Mouse (Mus musculus) heart, embryonic 10.5 days (tissue): ENCODE measurements around the gene Olfr775. TPM values are rescaled to one million over a fixed set of nuclear protein-coding genes. Genes with fewer than 3 reads are reported as not detected.

Experiments
- DNase-seq: peaks from one replicate; pipeline ENCODE4 v3.0.0-alpha.2; 2017; ENCODE audit warnings: low spot score
- H3K27ac ChIP-seq: fragments of 300-500 bp; sonication (generic); 2 replicates; pipeline ENCODE4 v1.5.1; 2016; ENCODE audit warnings: mild to moderate bottlenecking
- H3K27me3 ChIP-seq: fragments of 300-500 bp; sonication (generic); 2 replicates; pipeline ENCODE4 v1.6.1; 2016; ENCODE audit warnings: mild to moderate bottlenecking; ENCODE audit not compliant: poor library complexity, insufficient read depth, severe bottlenecking
- H3K36me3 ChIP-seq: fragments of 300-500 bp; sonication (generic); 2 replicates; pipeline ENCODE4 v1.6.1; 2016; ENCODE audit warnings: mild to moderate bottlenecking, moderate library complexity
- H3K4me1 ChIP-seq: fragments of 300-500 bp; sonication (generic); 2 replicates; pipeline ENCODE4 v1.6.1; 2016; ENCODE audit warnings: mild to moderate bottlenecking
- H3K4me3 ChIP-seq: fragments of 300-500 bp; sonication (generic); 2 replicates; pipeline ENCODE4 v1.5.1; 2016; ENCODE audit warnings: mild to moderate bottlenecking, moderate library complexity
- H3K9me3 ChIP-seq: fragments of 300-500 bp; sonication (generic); 2 replicates; pipeline ENCODE4 v1.6.1; 2016; ENCODE audit warnings: mild to moderate bottlenecking, moderate library complexity
- WGBS: fragments of 180-500 bp; shearing (Covaris S2); methylation state at CpG from one replicate; pipeline ENCODE4 v1.1.7; 2016; 5-methylcytosine and 5-hydroxymethylcytosine counted together
- polyA plus RNA-seq: library from polyadenylated mRNA; unstranded; fragments of >200 nt; fragmentation: Nextera tagmentation; extraction: Ambion mirVana; gene quantifications from 2 replicates; pipeline ENCODE4 v1.2.1, GENCODE M21; 2016

The Olfr775 gene
- polyA plus RNA-seq: not detected in 2 replicates

DNA sequence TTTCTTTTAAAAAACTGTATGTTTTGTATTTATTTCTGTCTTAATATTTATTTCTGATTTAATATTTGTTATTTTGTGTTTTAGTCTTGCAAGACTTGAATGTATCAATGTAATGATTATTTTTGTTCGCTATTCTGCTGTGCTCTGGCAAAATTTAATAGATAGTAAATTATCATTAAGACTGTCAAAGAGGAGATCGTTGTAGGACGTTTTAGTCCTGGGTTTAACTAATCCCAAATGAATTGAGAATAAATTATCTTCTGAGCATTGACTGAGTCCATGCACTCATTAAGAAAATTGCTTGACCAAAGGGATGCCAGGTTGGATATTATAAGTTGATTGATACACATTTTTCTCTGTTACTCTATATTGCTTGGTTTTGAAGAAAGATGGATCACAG is at the start of gene Olfr775:
Gene Olfr775 (plus strand): TSS at position 301 of the 400 bp plus-strand sequence.
- Histone ChIP-seq H3K4me3 (no peak within 1 kb of the TSS), H3K36me3 (no peaks in the 10 kb centered on the region), H3K27ac (no peak within 1 kb of the TSS), H3K9me3 (no peaks in the 10 kb centered on the region), H3K27me3 (no peaks in the 10 kb centered on the region), H3K4me1 (no peaks in the 10 kb centered on the region)
- DNase-seq: no peak
- WGBS: 70% methylated on average over 3 of the region's 3 CpGs

DNA sequence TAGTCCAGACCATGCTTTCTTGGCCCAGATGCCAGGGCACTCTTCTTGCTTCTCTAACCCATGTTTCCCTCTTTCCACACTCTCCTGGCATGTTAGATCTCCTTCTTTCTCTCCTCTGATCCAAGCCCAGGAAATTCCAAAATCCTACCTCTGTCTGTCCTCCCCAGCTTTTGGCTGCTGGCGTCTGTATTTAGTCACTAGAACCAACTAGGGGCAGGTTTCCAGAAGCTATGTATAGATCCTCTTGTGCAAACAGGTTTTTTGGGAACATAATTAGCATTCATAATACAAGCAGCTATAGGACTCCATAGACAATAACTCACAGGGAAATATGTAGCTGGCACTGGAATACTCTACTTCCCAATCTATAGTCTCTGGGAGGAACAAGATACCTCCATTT is 17.5 kb upstream of the Olfr775 start:
- no peak overlapping the region for H3K4me3 ChIP-seq
- no peaks in the 10 kb centered on the region for H3K36me3 ChIP-seq
- DNase-seq: no peak
- no peaks in the 10 kb centered on the region for H3K9me3 ChIP-seq
- H3K27ac ChIP-seq: no peak overlapping the region
- H3K27me3 ChIP-seq: no peaks in the 10 kb centered on the region
- 72% methylated on average over 1 of the region's 1 CpGs for WGBS
- no peaks in the 10 kb centered on the region for H3K4me1 ChIP-seq

GRCm38 (mm10) chr10:129235904-129236303 is 12.3 kb upstream of the Olfr775 start, which contains the start of gene Olfr774:
TSS of gene Olfr774 (plus strand) at chr10:129236204.
- 66% methylated on average over 2 of the region's 2 CpGs for WGBS
- Histone ChIP-seq H3K4me3 (no peak within 1 kb of the TSS), H3K4me1 (no peaks in the 10 kb centered on the region), H3K27me3 (no peaks in the 10 kb centered on the region), H3K27ac (no peak within 1 kb of the TSS), H3K9me3 (no peaks in the 10 kb centered on the region), H3K36me3 (no peaks in the 10 kb centered on the region)
- no peak for DNase-seq

DNA sequence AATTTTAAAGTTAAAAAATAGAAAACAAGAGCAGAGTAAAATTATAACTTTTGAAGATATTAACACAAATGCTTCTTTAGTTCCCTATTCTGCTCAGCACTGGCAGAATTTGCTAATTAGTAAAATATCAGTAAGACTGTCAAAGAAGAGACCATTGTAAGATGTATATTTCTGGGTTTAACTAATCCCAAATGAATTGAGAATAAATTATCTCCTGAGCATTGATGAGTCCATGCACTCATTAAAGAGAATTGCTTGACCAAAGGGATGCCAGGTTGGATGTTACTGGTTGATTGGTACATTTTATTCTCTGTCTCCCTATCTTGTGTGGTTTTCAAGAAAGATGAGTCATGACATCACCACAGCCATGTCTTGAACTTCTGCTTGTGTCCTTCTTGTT is 10.6 kb downstream of the Olfr775 start, which contains the start of gene Olfr776:
Gene Olfr776 (plus strand): TSS at position 301 of the 400 bp plus-strand sequence.
- Histone ChIP-seq H3K27me3 (no peaks in the 10 kb centered on the region), H3K4me1 (no peaks in the 10 kb centered on the region), H3K4me3 (no peak within 1 kb of the TSS), H3K36me3 (no peaks in the 10 kb centered on the region), H3K9me3 (no peaks in the 10 kb centered on the region), H3K27ac (no peak within 1 kb of the TSS)
- no peak for DNase-seq

GRCm38 (mm10) chr10:129271081-129271535 is 22.9 kb downstream of the Olfr775 start, which contains the start of gene Olfr777:
TSS of gene Olfr777 (minus strand) at chr10:129271485.
- H3K9me3 ChIP-seq: no peaks in the 10 kb centered on the region
- no peak within 1 kb of the TSS for H3K4me3 ChIP-seq
- no peaks in the 10 kb centered on the region for H3K27me3 ChIP-seq
- WGBS: 93% methylated on average over 2 of the region's 2 CpGs
- DNase-seq: no peak
- no peaks in the 10 kb centered on the region for H3K36me3 ChIP-seq
- H3K27ac ChIP-seq: no peak within 1 kb of the TSS
- no peaks in the 10 kb centered on the region for H3K4me1 ChIP-seq

Other genes starting within 250 kb of the Olfr775 start
- not detected in 2 replicates for gene Olfr763, start 237.6 kb upstream of the Olfr775 start, polyA plus RNA-seq
- gene Olfr764-ps1, start 208.5 kb upstream of the Olfr775 start, polyA plus RNA-seq: not detected in 2 replicates
- not detected in 2 replicates for gene Olfr765, start 198.4 kb upstream of the Olfr775 start, polyA plus RNA-seq
- gene Olfr766-ps1, start 179.4 kb upstream of the Olfr775 start, polyA plus RNA-seq: not detected in 2 replicates
- gene Olfr767, start 165.5 kb upstream of the Olfr775 start, polyA plus RNA-seq: not detected in 2 replicates
- not detected in 2 replicates for gene Olfr768, start 149.0 kb upstream of the Olfr775 start, polyA plus RNA-seq
- gene Olfr769, start 130.6 kb upstream of the Olfr775 start, polyA plus RNA-seq: not detected in 2 replicates
- not detected in 2 replicates for gene Olfr770, start 109.4 kb upstream of the Olfr775 start, polyA plus RNA-seq
- not detected in 2 replicates for gene Olfr771, start 83.7 kb upstream of the Olfr775 start, polyA plus RNA-seq
- gene Olfr772, start 70.5 kb upstream of the Olfr775 start, polyA plus RNA-seq: not detected in 2 replicates
- not detected in 2 replicates for gene Olfr773, start 61.0 kb upstream of the Olfr775 start, polyA plus RNA-seq
- gene Olfr774, start 12.2 kb upstream of the Olfr775 start, polyA plus RNA-seq: not detected in 2 replicates
- gene Olfr776, start 10.7 kb downstream of the Olfr775 start, polyA plus RNA-seq: not detected in 2 replicates
- not detected in 2 replicates for gene Olfr777, start 23.1 kb downstream of the Olfr775 start, polyA plus RNA-seq
- gene Olfr780, start 69.7 kb downstream of the Olfr775 start, polyA plus RNA-seq: not detected in 2 replicates
- gene Olfr781, start 80.4 kb downstream of the Olfr775 start, polyA plus RNA-seq: not detected in 2 replicates
- not detected in 2 replicates for gene Olfr782, start 100.4 kb downstream of the Olfr775 start, polyA plus RNA-seq
- 0.05 TPM in 1 of 2 replicates, not detected in the other for gene Olfr784, start 135.7 kb downstream of the Olfr775 start, polyA plus RNA-seq
- not detected in 2 replicates for gene Olfr785, start 157.0 kb downstream of the Olfr775 start, polyA plus RNA-seq
- not detected in 2 replicates for gene Olfr786, start 178.9 kb downstream of the Olfr775 start, polyA plus RNA-seq
- not detected in 2 replicates for gene Olfr787, start 213.4 kb downstream of the Olfr775 start, polyA plus RNA-seq
- not detected in 2 replicates for gene Olfr788, start 222.6 kb downstream of the Olfr775 start, polyA plus RNA-seq
- gene Olfr789, start 236.3 kb downstream of the Olfr775 start, polyA plus RNA-seq: not detected in 2 replicates